Mouse (Mus musculus) limb, embryonic 11.5 days (tissue): ENCODE measurements around the gene Tnfrsf11a. TPM values are rescaled to one million over a fixed set of nuclear protein-coding genes. Genes with fewer than 3 reads are reported as not detected.
"Not testable (repeated sequence)": the region's sequence is repeated elsewhere in the genome, so short reads cannot be mapped to it uniquely, and the experiment has no call there.

Source experiments
- ATAC-seq: fragments of 200-750 bp; cut with Nextera tagmentation; 2 replicates; pipeline ENCODE4 v1.8.0; 2017; ENCODE audit warnings: low read depth; ENCODE audit not compliant: insufficient number of reproducible peaks, low FRiP score, low TSS enrichment
- DNase-seq: peaks from one replicate; pipeline ENCODE4 v3.0.0-alpha.2; 2015; ENCODE audit warnings: low spot score
- H3K27ac ChIP-seq: fragments of 300-500 bp; sonication (generic); replicated peaks from 2 replicates; pipeline ENCODE4 v1.5.1; 2014; ENCODE audit warnings: low read depth, mild to moderate bottlenecking, low read length
- H3K27me3 ChIP-seq: fragments of 300-500 bp; sonication (generic); 2 replicates; pipeline ENCODE4 v1.6.1; 2014; ENCODE audit warnings: mild to moderate bottlenecking, low read length, mixed read lengths; ENCODE audit not compliant: control insufficient read depth, insufficient read depth
- H3K36me3 ChIP-seq: fragments of 300-500 bp; sonication (generic); 2 replicates; pipeline ENCODE4 v1.6.1; 2014; ENCODE audit warnings: mild to moderate bottlenecking, low read length, moderate library complexity, mixed read lengths; ENCODE audit not compliant: control insufficient read depth, insufficient read depth
- H3K4me1 ChIP-seq: fragments of 300-500 bp; sonication (generic); 2 replicates; pipeline ENCODE4 v1.6.1; 2014; ENCODE audit warnings: low read length, mixed read lengths; ENCODE audit not compliant: control insufficient read depth, insufficient read depth
- H3K4me2 ChIP-seq: fragments of 300-500 bp; sonication (generic); 2 replicates; pipeline ENCODE4 v1.6.1; 2014; ENCODE audit warnings: low read depth, mild to moderate bottlenecking, moderate library complexity; ENCODE audit not compliant: severe bottlenecking
- H3K4me3 ChIP-seq: fragments of 300-500 bp; sonication (generic); 2 replicates; pipeline ENCODE4 v1.5.1; 2014; ENCODE audit warnings: low read depth, low read length
- H3K9ac ChIP-seq: fragments of 300-500 bp; sonication (generic); 2 replicates; pipeline ENCODE4 v1.6.1; 2014; ENCODE audit warnings: mild to moderate bottlenecking, low read length
- H3K9me3 ChIP-seq: fragments of 300-500 bp; sonication (generic); 2 replicates; pipeline ENCODE4 v1.6.1; 2016; ENCODE audit warnings: low read length; ENCODE audit not compliant: control insufficient read depth
- WGBS: fragments of 180-500 bp; shearing (Covaris S2); extraction: QIAGEN DNeasy Blood & Tissue Kit; methylation state at CpG from one replicate; pipeline ENCODE4 v1.1.7; 2014; 5-methylcytosine and 5-hydroxymethylcytosine counted together
- polyA plus RNA-seq: library from polyadenylated mRNA; unstranded; fragments of >200 nt; fragmentation: Nextera tagmentation; extraction: Ambion mirVana; gene quantifications from 2 replicates; pipeline ENCODE4 v1.2.1, GENCODE M21; 2014

Tnfrsf11a gene
- polyA plus RNA-seq, 1 experiment from 2014 or later, result 0.43 TPM

- no peak for DNase-seq
- 87% methylated on average over 6 of the region's 6 CpGs for WGBS
- no peaks in the 10 kb centered on the region for H3K36me3 ChIP-seq
- ATAC-seq, result no peak
- H3K27me3 ChIP-seq, result no peaks in the 10 kb centered on the region
- no peak overlapping the region for H3K27ac ChIP-seq
- H3K4me3 ChIP-seq, result no peak overlapping the region
- no peaks in the 10 kb centered on the region for H3K4me1 ChIP-seq
- no peaks in the 10 kb centered on the region for H3K9me3 ChIP-seq
- H3K4me2 ChIP-seq, result no peak overlapping the region
- no peak overlapping the region for H3K9ac ChIP-seq
These were observed 20.1 kb downstream of the Tnfrsf11a start for GRCm38 (mm10) chr1:105800570-105800969.

GRCm38 (mm10) chr1:105801252-105801651, 20.7 kb downstream of the Tnfrsf11a start:
- H3K4me1 ChIP-seq, result no peaks in the 10 kb centered on the region
- H3K27ac ChIP-seq, result no peak overlapping the region
- H3K27me3 ChIP-seq, result no peaks in the 10 kb centered on the region
- ATAC-seq (no peak), DNase-seq (no peak)
- H3K4me3 ChIP-seq, result no peak overlapping the region
- H3K9me3 ChIP-seq, result no peaks in the 10 kb centered on the region
- no peak overlapping the region for H3K4me2 ChIP-seq
- H3K36me3 ChIP-seq, result no peaks in the 10 kb centered on the region
- H3K9ac ChIP-seq, result no peak overlapping the region

GRCm38 (mm10) chr1:105802941-105803340, 22.4 kb downstream of the Tnfrsf11a start:
- Histone ChIP-seq H3K27ac (no peak overlapping the region), H3K36me3 (no peaks in the 10 kb centered on the region), H3K9me3 (no peaks in the 10 kb centered on the region), H3K4me2 (no peak overlapping the region), H3K4me3 (no peak overlapping the region), H3K27me3 (no peaks in the 10 kb centered on the region), H3K9ac (no peak overlapping the region), H3K4me1 (no peaks in the 10 kb centered on the region)
- WGBS, result 75% methylated on average over 6 of the region's 6 CpGs
- no peak for DNase-seq
- ATAC-seq, result no peak

- H3K4me3 ChIP-seq, result no peak overlapping the region
- no peak overlapping the region for H3K4me2 ChIP-seq
- H3K27me3 ChIP-seq, result no peaks in the 10 kb centered on the region
- DNase-seq (no peak), ATAC-seq (no peak)
- no peaks in the 10 kb centered on the region for H3K36me3 ChIP-seq
- H3K27ac ChIP-seq, result no peak overlapping the region
- WGBS, result 73% methylated on average over 3 of the region's 3 CpGs
- no peaks in the 10 kb centered on the region for H3K9me3 ChIP-seq
- no peak overlapping the region for H3K9ac ChIP-seq
- H3K4me1 ChIP-seq, result no peaks in the 10 kb centered on the region
These were observed 23.8 kb downstream of the Tnfrsf11a start for GRCm38 (mm10) chr1:105804285-105804684.

- no peaks in the 10 kb centered on the region for H3K4me1 ChIP-seq
- DNase-seq, result no peak
- H3K27me3 ChIP-seq, result no peaks in the 10 kb centered on the region
- H3K9ac ChIP-seq, result no peak overlapping the region
- H3K36me3 ChIP-seq, result no peaks in the 10 kb centered on the region
- H3K4me3 ChIP-seq, result no peak overlapping the region
- H3K9me3 ChIP-seq, result no peaks in the 10 kb centered on the region
- H3K4me2 ChIP-seq, result no peak overlapping the region
- H3K27ac ChIP-seq, result no peak overlapping the region
- no peak for ATAC-seq
- WGBS, result 91% methylated on average over 4 of the region's 4 CpGs
These were observed 25.0 kb downstream of the Tnfrsf11a start for GRCm38 (mm10) chr1:105805565-105805964.

- Histone ChIP-seq H3K9me3 (no peaks in the 10 kb centered on the region), H3K27me3 (no peaks in the 10 kb centered on the region), H3K4me2 (no peak overlapping the region), H3K4me3 (no peak overlapping the region), H3K36me3 (no peaks in the 10 kb centered on the region), H3K9ac (no peak overlapping the region), H3K4me1 (no peaks in the 10 kb centered on the region), H3K27ac (no peak overlapping the region)
- WGBS, result 88% methylated on average over 10 of the region's 10 CpGs
- DNase-seq, result no peak
- ATAC-seq, result no peak
These were observed 26.7 kb downstream of the Tnfrsf11a start for GRCm38 (mm10) chr1:105807028-105807722.

GRCm38 (mm10) chr1:105812027-105812426, 31.5 kb downstream of the Tnfrsf11a start:
- H3K4me3 ChIP-seq, ATAC-seq, H3K4me1 ChIP-seq, H3K9ac ChIP-seq, H3K4me2 ChIP-seq, H3K9me3 ChIP-seq, H3K36me3 ChIP-seq, H3K27ac ChIP-seq, H3K27me3 ChIP-seq, DNase-seq: not testable (repeated sequence)

- Histone ChIP-seq H3K27ac (no peak overlapping the region), H3K4me1 (no peaks in the 10 kb centered on the region; the same call in 1 of the 2 replicates), H3K9me3 (no peaks in the 10 kb centered on the region), H3K4me3 (no peak overlapping the region), H3K27me3 (no peaks in the 10 kb centered on the region), H3K4me2 (no peak overlapping the region), H3K36me3 (no peaks in the 10 kb centered on the region), H3K9ac (no peak overlapping the region)
- WGBS, result 73% methylated on average over 20 of the region's 20 CpGs
- DNase-seq, result no peak
- no peak for ATAC-seq
These were observed 32.6 kb downstream of the Tnfrsf11a start for GRCm38 (mm10) chr1:105812960-105813708.
